Mouse (Mus musculus): Measurements from ENCODE around the gene Lcn12.

The Lcn12 gene

DNA sequence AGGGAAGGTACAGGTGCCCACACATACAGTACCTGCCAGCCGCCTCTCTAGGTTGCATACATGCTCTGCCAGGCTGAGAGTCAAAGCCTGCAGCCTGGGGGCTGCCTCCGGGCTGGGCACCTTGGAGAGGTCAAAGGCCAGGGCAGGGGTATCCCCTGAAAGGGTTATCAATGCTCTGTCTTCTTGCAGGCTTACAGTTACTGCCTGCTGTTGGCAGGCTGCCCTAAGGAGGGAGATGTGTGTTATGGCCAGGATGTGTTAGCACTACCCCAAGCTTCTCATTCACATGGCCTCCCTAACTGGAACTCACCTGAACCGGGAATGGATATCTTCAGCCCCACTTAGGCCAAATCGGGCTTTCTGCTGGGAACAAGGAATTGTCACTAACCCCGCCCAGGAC lies 33.6 kb downstream of the Lcn12 start:
- no peak for DNase-seq (ENCODE audit: low spot score)

GRCm38 (mm10) chr2:25458911-25459310 lies 34.8 kb downstream of the Lcn12 start:
- DNase-seq (ENCODE audit: low spot score) = no peak

GRCm38 (mm10) chr2:25457022-25457896 lies 36.5 kb downstream of the Lcn12 start:
- DNase-seq (ENCODE audit: low spot score) = no peak

GRCm38 (mm10) chr2:25456205-25456953 lies 37.3 kb downstream of the Lcn12 start, which contains the start of gene Clic3:
Clic3 (plus strand) TSS chr2:25456838.
- no peak for DNase-seq (ENCODE audit: low spot score)

- no peak for DNase-seq (ENCODE audit: low spot score)
These were observed 40.8 kb downstream of the Lcn12 start for GRCm38 (mm10) chr2:25452951-25453350.

DNA sequence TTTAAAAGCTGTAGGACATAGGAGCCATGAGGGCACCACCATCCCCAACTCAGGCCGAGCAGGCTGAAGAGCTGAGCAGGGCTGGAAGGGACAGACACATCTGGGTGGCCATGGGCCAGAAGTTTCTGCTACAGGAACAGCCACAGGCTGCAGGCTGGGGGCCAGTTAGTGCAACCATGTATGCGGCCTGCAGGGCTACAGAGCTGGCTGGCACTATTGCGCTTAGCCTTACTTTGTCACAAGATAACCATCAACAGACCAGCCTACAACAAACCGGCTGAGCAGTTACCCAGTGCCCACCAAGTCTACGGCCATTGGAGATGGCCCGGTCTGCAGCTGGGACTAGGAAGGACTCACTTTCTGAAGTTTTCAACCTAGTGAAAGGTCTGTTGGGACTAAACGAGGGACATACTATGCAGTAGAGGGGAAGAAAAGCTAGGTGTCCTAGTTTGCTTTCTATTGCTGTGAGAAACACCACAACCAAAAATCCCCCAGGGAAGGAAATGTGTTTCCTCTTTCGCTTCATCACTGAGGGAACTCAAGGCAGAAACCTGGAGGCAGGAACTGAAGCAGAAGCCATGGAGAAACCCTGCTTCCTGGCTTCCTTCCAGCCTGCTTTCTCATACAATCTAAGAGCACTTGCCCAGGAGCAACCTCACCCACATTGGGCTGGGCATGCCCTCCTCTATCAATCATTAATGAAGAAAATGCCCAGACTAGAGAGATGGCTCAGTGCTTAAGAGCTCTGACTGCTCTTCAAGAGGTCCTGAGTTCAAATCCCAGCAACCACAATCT lies 42.7 kb downstream of the Lcn12 start:
- no peak for DNase-seq (ENCODE audit: low spot score)

- DNase-seq (ENCODE audit: low spot score) = no peak
These were observed 51.0 kb downstream of the Lcn12 start for GRCm38 (mm10) chr2:25442682-25443081.

GRCm38 (mm10) chr2:25441067-25441466 lies 52.6 kb downstream of the Lcn12 start:
- no peak for DNase-seq (ENCODE audit: low spot score)
